Mouse (Mus musculus) A20 (cell line): Measurements from ENCODE around the gene Exosc10.

Experiments used
- DNase-seq: peaks from one replicate; pipeline ENCODE4 v3.0.0-alpha.2; 2011; ENCODE audit warnings: low read depth, low spot score

The Exosc10 gene

DNA sequence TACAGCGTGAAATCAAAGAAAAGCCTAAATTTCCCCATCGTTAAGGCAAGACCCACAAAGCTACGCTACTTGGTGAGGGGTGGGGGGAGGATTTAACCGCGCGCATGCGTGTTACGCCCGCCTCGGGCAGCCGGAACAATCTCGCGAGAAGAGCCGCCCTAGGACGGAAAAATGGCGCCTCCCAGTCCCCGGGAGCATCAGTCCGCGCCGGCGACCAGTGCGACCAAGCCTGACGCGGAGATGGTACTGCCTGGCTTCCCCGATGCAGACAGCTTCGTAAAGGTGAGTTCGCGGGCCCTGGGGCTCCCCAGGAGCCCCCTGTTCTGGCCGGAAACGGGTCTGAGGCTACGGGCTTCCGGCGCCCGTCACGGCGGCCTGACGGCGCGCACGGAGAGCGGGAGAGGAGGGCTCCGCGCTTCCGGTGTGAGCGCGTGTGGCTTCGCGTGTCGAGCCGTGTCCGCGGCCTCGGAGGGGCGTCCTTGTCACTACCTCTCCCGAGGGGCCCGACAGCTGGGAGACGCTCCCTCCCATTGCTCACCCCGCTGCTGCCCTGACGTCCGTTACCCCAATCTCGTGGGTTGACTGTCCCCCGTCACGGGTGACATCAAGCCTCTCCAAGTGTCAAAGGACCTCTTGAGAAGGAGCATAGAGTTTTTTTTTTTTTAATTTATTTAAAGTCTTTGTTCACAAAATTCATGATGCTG, at the start of gene Exosc10:
Gene Exosc10, plus strand, starts transcription at position 133 of the 704 bp plus-strand sequence.
- DNase-seq, result peak; percentile 91

GRCm38 (mm10) chr4:148509450-148510084, 48.7 kb upstream of the Exosc10 start:
- DNase-seq, result peak; percentile 26

DNA sequence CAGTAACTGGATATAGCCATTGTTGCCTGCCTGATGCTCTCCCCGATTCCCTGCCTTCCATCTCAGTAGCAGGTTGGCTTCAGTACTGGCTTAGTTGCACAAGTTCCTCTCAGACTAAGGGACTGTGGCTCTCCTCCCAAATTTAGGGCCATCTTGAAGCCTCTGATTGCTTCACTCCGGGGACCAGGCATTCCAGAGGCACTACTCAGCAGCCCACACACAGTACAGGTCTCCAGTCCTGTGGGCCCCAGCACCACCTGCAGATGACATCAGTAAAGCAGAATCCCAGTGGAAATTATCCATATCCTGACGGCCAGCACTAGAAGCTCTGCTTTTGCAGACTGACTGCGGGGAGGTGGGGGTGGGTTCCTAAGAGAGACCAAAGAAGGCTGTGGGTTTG, 47.5 kb upstream of the Exosc10 start:
- no peak for DNase-seq

- no peak for DNase-seq
Measured at GRCm38 (mm10) chr4:148511334-148511733, 46.9 kb upstream of the Exosc10 start.

DNA sequence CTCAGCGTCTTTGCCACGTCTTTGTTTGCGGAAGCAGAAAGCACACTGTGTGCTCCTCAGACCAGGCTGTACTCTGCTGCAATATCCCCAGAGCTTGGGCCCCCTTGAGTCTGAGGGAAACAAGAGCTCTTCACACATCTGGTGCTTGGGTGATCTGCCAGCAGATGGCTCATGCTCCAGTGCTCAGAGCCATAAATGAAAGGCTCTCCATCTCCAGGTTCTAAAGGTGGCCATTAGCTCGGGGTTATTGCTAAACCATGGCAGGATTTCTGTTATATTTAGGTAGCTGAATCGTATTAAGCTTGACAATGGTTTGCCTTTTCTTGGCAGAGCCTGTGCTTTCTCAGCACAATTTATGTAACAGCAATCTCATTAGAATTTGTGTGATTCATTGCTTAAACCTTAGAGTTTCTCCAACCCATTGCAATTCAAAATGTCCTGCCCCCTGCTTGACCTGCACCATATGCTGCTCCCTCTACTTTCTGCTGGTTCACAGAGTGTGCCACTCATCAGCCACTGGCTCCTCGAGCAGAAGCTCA, 45.1 kb upstream of the Exosc10 start:
- DNase-seq, result no peak

- peak; percentile 30 for DNase-seq
Measured at GRCm38 (mm10) chr4:148515313-148515712, 42.9 kb upstream of the Exosc10 start.

GRCm38 (mm10) chr4:148517809-148518208, 40.4 kb upstream of the Exosc10 start:
- DNase-seq, result no peak

- DNase-seq, result no peak
Measured at GRCm38 (mm10) chr4:148518235-148518795, 39.9 kb upstream of the Exosc10 start.

DNA sequence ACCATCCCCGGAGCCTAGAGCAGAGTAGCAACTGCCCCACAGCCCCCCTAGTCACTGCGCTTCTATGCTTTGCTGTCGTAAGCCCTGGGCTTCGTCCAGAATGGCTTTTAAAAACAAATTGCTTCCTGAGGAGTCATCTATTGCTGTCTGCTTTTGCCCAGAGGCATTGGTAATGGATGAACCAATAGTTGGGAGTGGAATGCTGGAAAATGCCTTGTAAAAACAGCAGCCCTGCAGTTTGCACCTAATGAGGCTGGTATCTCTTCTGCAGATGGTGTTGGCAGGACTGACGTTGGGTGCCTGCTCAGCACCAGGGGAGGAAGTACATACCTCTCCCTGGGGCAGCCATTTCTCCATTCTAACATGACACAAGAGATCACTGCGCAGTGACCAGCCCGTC, 34.7 kb upstream of the Exosc10 start:
- DNase-seq, result no peak

DNA sequence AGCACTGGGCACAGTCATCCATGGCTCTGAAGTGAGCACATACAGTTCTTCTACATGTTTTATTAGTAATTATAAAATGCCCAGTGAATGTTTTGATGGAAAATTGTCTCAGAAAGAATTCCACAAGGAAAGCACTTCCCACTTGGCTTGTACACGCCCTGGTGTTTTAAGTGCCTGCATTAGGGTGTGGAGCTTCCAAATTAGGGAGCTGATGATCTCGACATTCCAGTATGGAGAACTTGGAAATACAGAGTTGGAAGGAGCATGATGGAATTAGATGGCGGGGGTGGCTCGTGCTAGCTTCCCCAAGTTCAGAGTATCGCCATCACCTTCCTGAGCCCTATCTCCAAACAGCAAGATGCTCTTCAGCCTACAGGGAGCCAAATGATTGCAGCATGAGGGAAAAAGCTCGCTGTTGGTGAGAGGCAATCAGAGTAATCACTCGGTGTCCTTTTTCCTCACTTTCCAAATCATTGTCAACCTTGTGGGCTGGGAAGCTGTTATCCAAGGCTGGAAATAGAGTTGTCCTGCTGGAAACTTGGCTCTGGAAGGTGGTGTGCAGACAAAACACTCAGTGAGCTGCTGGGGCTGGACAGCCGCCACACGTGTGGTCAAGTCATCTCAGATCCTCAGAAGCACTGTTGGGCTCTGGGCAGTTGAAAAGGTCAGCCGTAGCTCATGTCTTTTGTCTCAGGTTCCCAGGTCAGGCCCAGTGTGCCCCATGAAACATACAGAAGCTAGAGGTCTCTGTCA, 30.9 kb upstream of the Exosc10 start:
- no peak for DNase-seq

DNA sequence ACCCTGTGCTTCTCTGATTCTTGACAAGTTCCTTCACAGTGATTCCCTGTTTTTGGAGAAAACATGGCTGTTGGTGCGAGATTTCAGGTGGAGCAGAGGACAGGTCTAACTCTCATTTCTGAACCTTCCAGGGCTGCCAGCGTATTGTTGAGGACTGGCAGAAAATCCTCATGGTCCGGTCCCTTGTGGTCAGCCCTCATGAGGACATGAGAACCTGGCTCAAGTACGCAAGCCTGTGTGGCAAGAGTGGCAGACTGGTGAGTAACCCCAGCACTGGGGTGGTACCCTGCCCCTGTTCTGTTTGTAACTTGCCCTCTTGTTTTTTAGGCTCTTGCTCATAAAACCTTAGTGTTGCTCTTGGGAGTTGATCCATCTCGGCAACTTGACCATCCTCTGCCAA, 27.9 kb upstream of the Exosc10 start:
- DNase-seq, result no peak

DNA sequence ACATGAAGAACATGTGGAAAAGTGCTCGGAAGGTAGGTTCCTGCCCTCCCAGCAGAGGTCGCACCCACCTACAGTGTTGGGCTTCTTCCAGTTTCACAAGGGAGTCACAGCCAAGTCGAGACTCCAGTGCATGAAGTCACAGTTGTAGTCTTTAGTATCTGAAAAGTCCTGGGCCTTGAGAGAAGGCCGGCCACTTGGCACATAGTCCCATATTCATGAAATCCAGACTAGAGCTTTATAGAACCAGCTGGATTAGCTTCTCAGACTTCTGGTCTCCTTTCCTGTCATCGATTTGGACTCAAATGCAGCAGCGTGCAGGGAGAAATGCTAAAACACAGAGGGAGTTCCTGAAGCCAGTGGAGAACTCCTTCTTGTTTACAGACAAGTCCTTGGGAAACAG, 27.5 kb upstream of the Exosc10 start:
- no peak for DNase-seq

- DNase-seq, result no peak
Measured at GRCm38 (mm10) chr4:148531341-148531740, 26.9 kb upstream of the Exosc10 start.

DNA sequence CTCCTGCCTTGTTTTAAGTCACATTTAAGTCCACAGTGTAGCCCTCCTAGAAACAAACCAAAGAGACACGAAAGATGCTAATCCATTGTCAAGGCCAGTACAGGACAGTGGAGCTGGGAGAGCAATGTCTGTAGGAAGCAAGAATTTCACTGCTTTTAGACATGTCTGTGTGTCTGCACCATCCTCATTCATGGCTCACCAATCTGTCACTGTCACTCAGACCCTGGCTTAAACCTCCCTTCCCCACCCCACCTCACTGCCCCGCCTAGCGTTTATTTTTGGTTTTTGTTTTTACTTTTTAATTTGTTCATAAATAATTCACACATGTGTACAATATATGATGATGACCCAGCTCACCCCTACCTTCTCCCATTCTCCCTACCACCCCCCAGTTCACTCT, 25.7 kb upstream of the Exosc10 start:
- no peak for DNase-seq

GRCm38 (mm10) chr4:148533613-148534328, 24.5 kb upstream of the Exosc10 start:
- DNase-seq, result no peak

- no peak for DNase-seq
Measured at GRCm38 (mm10) chr4:148535876-148536275, 22.4 kb upstream of the Exosc10 start.

GRCm38 (mm10) chr4:148549106-148549505, 9.1 kb upstream of the Exosc10 start:
- no peak for DNase-seq

DNA sequence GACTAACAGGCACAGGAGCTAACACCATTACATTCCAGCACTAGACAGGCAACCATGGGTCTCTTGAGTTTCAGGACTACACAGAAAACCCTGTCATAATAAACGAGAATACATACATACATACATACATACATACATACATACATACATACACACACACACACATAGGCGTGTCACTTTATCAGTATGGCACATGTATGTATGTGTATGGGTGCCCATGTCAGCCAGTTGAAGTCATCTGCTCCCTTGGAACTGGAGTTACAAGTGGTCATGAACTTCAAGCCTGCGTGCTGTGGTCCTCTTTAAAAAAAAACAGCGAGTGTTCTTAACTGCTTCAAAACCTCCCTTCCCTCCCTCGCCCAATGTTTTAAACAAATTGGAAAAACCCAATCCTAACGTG, 463 bp upstream of the Exosc10 start:
- no peak for DNase-seq

DNA sequence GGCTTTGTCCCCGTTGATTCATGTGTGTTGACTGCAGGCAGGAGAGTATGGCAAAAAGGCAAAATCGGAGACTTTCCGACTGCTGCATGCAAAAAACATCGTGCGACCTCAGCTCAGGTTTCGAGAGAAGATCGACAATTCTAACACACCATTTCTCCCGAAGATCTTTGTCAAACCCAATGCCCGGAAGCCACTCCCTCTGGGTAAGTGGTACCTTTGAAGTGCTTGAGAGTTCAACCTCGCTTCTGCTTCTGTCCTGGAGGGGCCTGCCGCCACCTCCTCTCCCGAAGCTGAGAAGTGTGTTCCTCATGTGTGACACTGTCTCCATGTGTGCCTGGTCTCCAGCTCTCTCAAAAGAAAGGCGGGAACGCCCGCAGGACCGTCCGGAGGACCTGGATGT, 4.4 kb downstream of the Exosc10 start:
- DNase-seq, result no peak

- DNase-seq, result no peak
Measured at GRCm38 (mm10) chr4:148563595-148563994, 5.4 kb downstream of the Exosc10 start.

- DNase-seq, result no peak
Measured at GRCm38 (mm10) chr4:148570138-148570537, 11.9 kb downstream of the Exosc10 start.
